In genomic region chr5:140264825-140265575, GRCm38 (mm10) we compare ENCODE assay signal across 8 mouse cellular contexts. TPM values are rescaled to one million over a fixed set of nuclear protein-coding genes. Genes with fewer than 3 reads are reported as not detected.
DNase-seq lines count a peak whose midpoint lies in the region; ATAC-seq and TF ChIP-seq lines count a peak whose summit lies in the region.

No protein-coding gene starts in this region.

- H3K9me3 ChIP-seq in limb, embryonic 14.5 days (ENCODE audit: control insufficient read depth, low read length) = no peaks in the 10 kb centered on the region

- no peaks in the 10 kb centered on the region for H3K79me2 ChIP-seq in C2C12 (ENCODE audit: control insufficient read depth, insufficient read depth)

- H3ac ChIP-seq in C2C12 (ENCODE audit: control insufficient read depth, insufficient read length, low read depth) = no peak overlapping the region

- peak overlapping the region; percentile 31 for H3K27ac ChIP-seq in cortical plate, adult 2 months (ENCODE audit: insufficient read depth, low read length)
- 0 out of 2 replicates have a peak overlapping the region, but pooled peaks have one; percentile 48 for H3K27ac ChIP-seq in limb, embryonic 14.5 days (replicated peaks; ENCODE audit: low read depth, low read length)
- peak overlapping the region; percentile 92 for H3K27ac ChIP-seq in olfactory bulb, adult 2 months (ENCODE audit: insufficient read depth, low read depth, low read length)

- intact Hi-C loops in heart, postnatal 10 days (cut with DNase I) = no loop called here

- TF ChIP-seq CTCF in C2C12 (IDR thresholded peaks at IDR 0.05; ENCODE audit: control insufficient read depth, insufficient read depth, insufficient read length) = no peak
- no peak for TF ChIP-seq CTCF in cortical plate, adult 2 months (IDR thresholded peaks at IDR 0.05; ENCODE audit: extremely low read depth, insufficient read depth, low read length)
- no peak for TF ChIP-seq CTCF in olfactory bulb, adult 2 months (IDR thresholded peaks at IDR 0.05; ENCODE audit: insufficient read depth, low read depth, low read length)

- H3K4me3 ChIP-seq in C2C12 (ENCODE audit: insufficient read depth, poor library complexity, severe bottlenecking) = no peak overlapping the region
- H3K4me3 ChIP-seq in cortical plate, adult 2 months (ENCODE audit: insufficient read depth, low read length) = no peak overlapping the region
- no peak overlapping the region for H3K4me3 ChIP-seq in limb, embryonic 14.5 days (replicated peaks; ENCODE audit: low read length)
- no peak overlapping the region for H3K4me3 ChIP-seq in olfactory bulb, adult 2 months (ENCODE audit: insufficient read depth, low read depth, low read length)

- no peak overlapping the region for H3K9ac ChIP-seq in limb, embryonic 14.5 days (ENCODE audit: low read depth, low read length, severe bottlenecking)

- peaks cover 9% of the 10 kb centered on the region for H3K36me3 ChIP-seq in C2C12 (ENCODE audit: control insufficient read depth, insufficient read depth)
- peaks cover 16% of the 10 kb centered on the region for H3K36me3 ChIP-seq in limb, embryonic 14.5 days (ENCODE audit: control insufficient read depth, insufficient read depth, low read length)

- no peak overlapping the region for H3K4me2 ChIP-seq in limb, embryonic 14.5 days (replicated peaks; ENCODE audit: low read depth, low read length, severe bottlenecking)

- ATAC-seq in limb, embryonic 14.5 days (ENCODE audit: low FRiP score, low read depth) = no peak

- no peak for TF ChIP-seq POLR2A in cortical plate, adult 2 months (IDR thresholded peaks at IDR 0.05; ENCODE audit: extremely low read depth, insufficient read depth, low read length)
- no peak for TF ChIP-seq POLR2A in limb, embryonic 14.5 days (IDR thresholded peaks at IDR 0.05; ENCODE audit: borderline replicate concordance, extremely low read depth, insufficient read depth, insufficient read length)
- TF ChIP-seq POLR2A in olfactory bulb, adult 2 months (IDR thresholded peaks at IDR 0.05; ENCODE audit: insufficient read depth, low read depth, low read length) = no peak

- H3K4me1 ChIP-seq in cortical plate, adult 2 months (ENCODE audit: control insufficient read depth, insufficient read depth, low read length) = peaks cover 7% of the 10 kb centered on the region
- no peaks in the 10 kb centered on the region for H3K4me1 ChIP-seq in limb, embryonic 14.5 days (ENCODE audit: control insufficient read depth, insufficient read depth, low read length)
- peaks cover 28% of the 10 kb centered on the region for H3K4me1 ChIP-seq in olfactory bulb, adult 2 months (ENCODE audit: control insufficient read depth, insufficient read depth, low read length)

- no peaks in the 10 kb centered on the region for H3K27me3 ChIP-seq in C2C12 (ENCODE audit: control insufficient read depth, insufficient read depth, insufficient read length)
- no peaks in the 10 kb centered on the region for H3K27me3 ChIP-seq in limb, embryonic 14.5 days (ENCODE audit: control insufficient read depth, insufficient read depth, low read length)

- H3K79me3 ChIP-seq in C2C12 (ENCODE audit: low read depth) = no peaks in the 10 kb centered on the region

- WGBS in limb, embryonic 14.5 days = 75% methylated on average over 5 of the region's 5 CpGs
- WGBS in olfactory bulb, adult 2 months = 80% methylated on average over 5 of the region's 5 CpGs

- peak; percentile 60 to 65 for DNase-seq in heart, postnatal 10 days
- DNase-seq in limb, embryonic 14.5 days (ENCODE audit: low spot score) = no peak
- no peak for DNase-seq in urinary bladder, postnatal 25 days (ENCODE audit: low spot score)
- no peak for DNase-seq in frontal cortex, postnatal 10 days (ENCODE audit: low spot score in 2 of 2)
- DNase-seq in testis, postnatal 14 days (ENCODE audit: low spot score) = no peak

TF ChIP-seq in C2C12, 6 proteins besides CTCF, POLR2A, EP300 and RAD21:
- TF ChIP-seq MAX (IDR thresholded peaks at IDR 0.05) (no peak), CEBPB (IDR thresholded peaks at IDR 0.05; ENCODE audit: low read depth) (no peak), MYOG (IDR thresholded peaks at IDR 0.05; ENCODE audit: control insufficient read depth, extremely low read depth, insufficient read length) (no peak), MYOD1 (IDR thresholded peaks at IDR 0.05; ENCODE audit: control insufficient read depth, insufficient read length, low read depth) (peak; percentile 69)

RNA-seq across cellular contexts. Expression of gene Mad1l1, which starts 56.4 kb away (rescaled TPM):
- polyA plus RNA-seq in C2C12 (2012; fragmentation: generic; extraction: Trizol) = 51.5 TPM
- polyA plus RNA-seq in cortical plate, adult 2 months (2012; rRNA removed) = 16.9 and 17.1 TPM in 2 replicates
- total RNA-seq in heart, postnatal 10 days (2021) = 10 to 100 TPM; 16.5 to 21.2 TPM
- 31.8 and 37.9 TPM in 2 replicates for polyA plus RNA-seq in limb, embryonic 14.5 days (2012; rRNA removed)
- polyA plus RNA-seq in limb, embryonic 14.5 days (2014; fragmentation: Nextera tagmentation; extraction: Ambion mirVana) = 38.2 and 41.6 TPM in 2 replicates
- polyA plus RNA-seq in olfactory bulb, adult 2 months (2012; ENCODE audit: insufficient read depth, insufficient read length, low replicate concordance, missing spikeins) = 302 TPM in 1 of 2 replicates, not detected in the other

RNA-seq across cellular contexts. Expression of gene Nudt1, which starts 56.5 kb away (rescaled TPM):
- polyA plus RNA-seq in C2C12 (2012; fragmentation: generic; extraction: Trizol) = 37.7 TPM
- polyA plus RNA-seq in cortical plate, adult 2 months (2012; rRNA removed) = 11.2 and 12.2 TPM in 2 replicates
- 10 to 100 TPM; 11.1 to 11.8 TPM for total RNA-seq in heart, postnatal 10 days (2021)
- 27.1 and 31.0 TPM in 2 replicates for polyA plus RNA-seq in limb, embryonic 14.5 days (2012; rRNA removed)
- 34.4 and 35.3 TPM in 2 replicates for polyA plus RNA-seq in limb, embryonic 14.5 days (2014; fragmentation: Nextera tagmentation; extraction: Ambion mirVana)
- not detected in 2 replicates for polyA plus RNA-seq in olfactory bulb, adult 2 months (2012; ENCODE audit: insufficient read depth, insufficient read length, low replicate concordance, missing spikeins)

Comparison
In these comparisons a context has a peak if more than half of its experiments do, and no peak if none do; other contexts are left out.
1. H3K27ac ChIP-seq: peak in every context shown above with its lines; median percentile 92 in olfactory bulb, adult 2 months; 48 in limb, embryonic 14.5 days; 31 in cortical plate, adult 2 months.
2. DNase-seq: peak in heart, postnatal 10 days (2 of 2); none in limb, embryonic 14.5 days (single experiment), urinary bladder, postnatal 25 days (single experiment), frontal cortex, postnatal 10 days (0 of 2) and testis, postnatal 14 days (single experiment).
3. RNA of gene Nudt1, which starts 56.5 kb away (polyA plus RNA-seq): 37.7 TPM in C2C12 (single experiment), 27.1 to 35.3 TPM in limb, embryonic 14.5 days and 11.2 to 12.2 TPM in cortical plate, adult 2 months; not detected in olfactory bulb, adult 2 months; every median in the first group is over 10 times any median in the second.